Mouse (Mus musculus) heart, postnatal 36 days (tissue): ENCODE data around the gene Rpn1. TPM values are rescaled to one million over a fixed set of nuclear protein-coding genes. Genes with fewer than 3 reads are reported as not detected.
A peak's percentile ranks its signal among the peaks of the same experiment; 100 is the strongest.
"Not testable (repeated sequence)": the region's sequence is repeated elsewhere in the genome, so short reads cannot be mapped to it uniquely, and the experiment has no call there.

Experiments
- DNase-seq, 2 experiments: peaks; one replicate each; pipeline ENCODE4 v3.0.0; 2021 to 2022
- intact Hi-C: fragments of 180-260 bp; cut with DNase I; formaldehyde crosslinking; loops from one replicate; pipeline ENCODE4 v1.15.1; 2025
- total RNA-seq, 2 experiments: library from RNA; stranded (reverse); gene quantifications; 2 replicates each; pipeline ENCODE4 v1.2.3; 2021

Gene Rpn1
- total RNA-seq, 2 experiments from 2014 or later: 95.1 to 102 TPM

- no peak for DNase-seq
- intact Hi-C loops: no loop called here
Measured at GRCm38 (mm10) chr6:88116347-88117183, 32.3 kb downstream of the Rpn1 start.

GRCm38 (mm10) chr6:88117184-88117575, 32.9 kb downstream of the Rpn1 start:
- intact Hi-C loops: no loop called here
- DNase-seq: no peak

GRCm38 (mm10) chr6:88119309-88119708, 35.0 kb downstream of the Rpn1 start:
- no peak for DNase-seq
- intact Hi-C loops: no loop called here

GRCm38 (mm10) chr6:88120813-88121212, 36.5 kb downstream of the Rpn1 start:
- DNase-seq: no peak
- intact Hi-C loops: no loop called here

- intact Hi-C loops: no loop called here
- no peak for DNase-seq
Measured at GRCm38 (mm10) chr6:88121781-88122180, 37.5 kb downstream of the Rpn1 start.

- intact Hi-C loops: no loop called here
- DNase-seq: peak in 1 of 2 experiments; percentile 35
Measured at GRCm38 (mm10) chr6:88123150-88123857, 39.0 kb downstream of the Rpn1 start.

- peak; percentile 61 to 69 for DNase-seq
- intact Hi-C loops: loop anchor here (1.0 to 2.0 kb wide), 4 partner anchors 65 to 375 kb away; no protein-coding TSS in a partner anchor
Measured at GRCm38 (mm10) chr6:88123858-88124261, 39.6 kb downstream of the Rpn1 start.

GRCm38 (mm10) chr6:88124551-88124950, 40.3 kb downstream of the Rpn1 start:
- DNase-seq: no peak

GRCm38 (mm10) chr6:88125815-88126214, 41.5 kb downstream of the Rpn1 start:
- intact Hi-C loops: loop anchor here (2.0 kb wide), 3 partner anchors 117 to 373 kb away; no protein-coding TSS in a partner anchor

More at GRCm38 (mm10) chr6:88124551-88124950, 40.3 kb downstream of the Rpn1 start:
- intact Hi-C loops: loop anchor here (1.0 to 2.0 kb wide), 4 partner anchors 65 to 374 kb away; no protein-coding TSS in a partner anchor

GRCm38 (mm10) chr6:88131521-88131920, 47.2 kb downstream of the Rpn1 start:
- no peak for DNase-seq
- intact Hi-C loops: loop anchor here (5.0 kb wide), 1 partner anchor 226 kb away; no protein-coding TSS in a partner anchor

More at GRCm38 (mm10) chr6:88125815-88126214, 41.5 kb downstream of the Rpn1 start:
- DNase-seq: not testable (repeated sequence)

- no peak for DNase-seq
- intact Hi-C loops: loop anchor here (5.0 kb wide), 1 partner anchor 225 kb away; no protein-coding TSS in a partner anchor
Measured at GRCm38 (mm10) chr6:88132051-88132450, 47.8 kb downstream of the Rpn1 start.

- intact Hi-C loops: loop anchor here (5.0 kb wide), 1 partner anchor 224 kb away; no protein-coding TSS in a partner anchor
- no peak for DNase-seq
Measured at GRCm38 (mm10) chr6:88133061-88133460, 48.8 kb downstream of the Rpn1 start.

GRCm38 (mm10) chr6:88133878-88134277, 49.6 kb downstream of the Rpn1 start:
- intact Hi-C loops: loop anchor here (2.0 to 5.0 kb wide), 2 partner anchors 19 to 223 kb away; no protein-coding TSS in a partner anchor
- DNase-seq: peak; percentile 43 to 57

- intact Hi-C loops: loop anchor here (2.0 to 5.0 kb wide), 2 partner anchors 56 to 67 kb away; partner anchors contain the start of gene Gata2
- DNase-seq: peak; percentile 43 to 46
Measured at GRCm38 (mm10) chr6:88136201-88136631, 51.9 kb downstream of the Rpn1 start.

- no peak for DNase-seq
- intact Hi-C loops: loop anchor here (5.0 kb wide), 1 partner anchor 54 kb away; the partner anchor contains the start of gene Gata2
Measured at GRCm38 (mm10) chr6:88138485-88138884, 54.2 kb downstream of the Rpn1 start.

GRCm38 (mm10) chr6:88140264-88140663, 56.0 kb downstream of the Rpn1 start:
- intact Hi-C loops: no loop called here
- peak; percentile 63 to 70 for DNase-seq

- intact Hi-C loops: loop anchor here (5.0 kb wide), 1 partner anchor 52 kb away; no protein-coding TSS in a partner anchor
- DNase-seq: no peak
Measured at GRCm38 (mm10) chr6:88145793-88146192, 61.5 kb downstream of the Rpn1 start.

GRCm38 (mm10) chr6:88146576-88146975, 62.3 kb downstream of the Rpn1 start:
- no peak for DNase-seq
- intact Hi-C loops: loop anchor here (5.0 kb wide), 1 partner anchor 51 kb away; no protein-coding TSS in a partner anchor

- intact Hi-C loops: loop anchor here (5.0 kb wide), 1 partner anchor 50 kb away; no protein-coding TSS in a partner anchor
- peak; percentile 69 to 72 for DNase-seq
Measured at GRCm38 (mm10) chr6:88147411-88148003, 63.2 kb downstream of the Rpn1 start.

- intact Hi-C loops: no loop called here
- no peak for DNase-seq
Measured at GRCm38 (mm10) chr6:88151335-88151734, 67.1 kb downstream of the Rpn1 start.
